Mouse (Mus musculus): ENCODE results near the gene Paqr9. TPM values are rescaled to one million over a fixed set of nuclear protein-coding genes. Genes with fewer than 3 reads are reported as not detected.
A peak's percentile ranks its signal among the peaks of the same experiment; 100 is the strongest.

Gene Paqr9
- polyA plus RNA-seq, 1 experiment from 2014 or later: 0.31 TPM

GRCm38 (mm10) chr9:95566394-95566793, 6.9 kb downstream of the Paqr9 start:
- Histone ChIP-seq H3K27me3 (peaks cover 32% of the 10 kb centered on the region), H3K4me1 (replicated peaks) (no peaks in the 10 kb centered on the region), H3K4me2 (no peak overlapping the region), H3K9ac (replicated peaks) (no peak overlapping the region), H3K4me3 (replicated peaks) (no peak overlapping the region), H3K9me3 (no peaks in the 10 kb centered on the region), H3K36me3 (no peaks in the 10 kb centered on the region), H3K27ac (no peak overlapping the region)
- WGBS: 88% methylated on average over 10 of the region's 10 CpGs
- ATAC-seq (ENCODE audit: insufficient number of reproducible peaks, insufficient read depth, low FRiP score, low TSS enrichment, low read depth): no peak

DNA sequence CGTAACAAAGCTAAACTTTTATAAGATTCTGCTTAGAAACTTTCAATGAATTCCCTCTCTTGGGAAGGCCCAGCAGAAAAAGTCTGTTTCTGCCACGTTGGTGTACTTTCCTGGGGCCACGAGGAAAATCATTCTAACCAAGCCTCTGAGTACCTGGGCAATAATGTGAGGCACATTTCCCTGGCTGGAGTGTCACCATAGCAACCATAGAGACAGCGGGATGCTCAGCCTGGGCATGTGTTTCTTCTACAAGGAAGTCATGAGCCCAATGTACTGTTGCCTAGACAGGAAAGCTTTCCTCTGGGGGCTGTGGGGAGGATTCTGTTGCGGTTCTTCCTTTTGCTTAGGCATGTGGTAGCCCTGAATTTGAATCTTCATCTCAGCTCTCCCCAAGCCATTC, 7.5 kb downstream of the Paqr9 start:
- no peaks in the 10 kb centered on the region for H3K36me3 ChIP-seq
- 58% methylated on average over 5 of the region's 5 CpGs for WGBS
- H3K27me3 ChIP-seq: peaks cover 27% of the 10 kb centered on the region
- H3K27ac ChIP-seq: no peak overlapping the region
- no peak overlapping the region for H3K4me2 ChIP-seq
- no peak overlapping the region for H3K9ac ChIP-seq (replicated peaks)
- no peak for ATAC-seq (ENCODE audit: insufficient number of reproducible peaks, insufficient read depth, low FRiP score, low TSS enrichment, low read depth)
- H3K9me3 ChIP-seq: no peaks in the 10 kb centered on the region
- H3K4me1 ChIP-seq (replicated peaks): no peaks in the 10 kb centered on the region
- no peak overlapping the region for H3K4me3 ChIP-seq (replicated peaks)

GRCm38 (mm10) chr9:95569249-95569648, 9.8 kb downstream of the Paqr9 start:
- no peaks in the 10 kb centered on the region for H3K4me1 ChIP-seq (replicated peaks)

DNA sequence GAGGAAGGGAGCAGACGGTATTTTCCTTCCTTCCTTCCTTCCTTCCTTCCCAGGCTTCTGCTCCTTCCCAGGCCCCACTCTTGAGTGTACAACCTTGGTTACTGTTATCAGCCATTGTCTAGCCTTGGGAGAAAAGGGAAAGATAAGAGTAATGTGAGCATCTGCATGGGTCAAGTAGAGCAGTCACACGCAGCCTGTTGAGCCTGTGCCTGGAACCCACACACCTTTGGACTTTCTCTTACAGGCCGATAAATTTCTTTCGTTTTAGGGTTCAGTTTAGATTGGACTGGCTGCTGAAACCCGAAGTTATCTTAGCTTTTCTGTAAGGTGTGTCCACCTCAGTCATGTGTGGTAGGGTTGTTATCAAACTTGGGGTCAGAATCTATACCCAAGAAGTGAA, 10.5 kb downstream of the Paqr9 start:
- no peaks in the 10 kb centered on the region for H3K36me3 ChIP-seq
- H3K27me3 ChIP-seq: peaks cover 4% of the 10 kb centered on the region; the same call in 1 of the 2 replicates
- ATAC-seq (ENCODE audit: insufficient number of reproducible peaks, insufficient read depth, low FRiP score, low TSS enrichment, low read depth): no peak
- WGBS: 88% methylated on average over 5 of the region's 5 CpGs
- no peak overlapping the region for H3K4me2 ChIP-seq
- H3K9me3 ChIP-seq: no peaks in the 10 kb centered on the region
- H3K4me3 ChIP-seq (replicated peaks): no peak overlapping the region
- H3K9ac ChIP-seq (replicated peaks): no peak overlapping the region
- no peaks in the 10 kb centered on the region for H3K4me1 ChIP-seq (replicated peaks)
- H3K27ac ChIP-seq: no peak overlapping the region

More at GRCm38 (mm10) chr9:95569249-95569648, 9.8 kb downstream of the Paqr9 start:
- 88% methylated on average over 5 of the region's 5 CpGs for WGBS
- peaks cover 6% of the 10 kb centered on the region; the same call in 1 of the 2 replicates for H3K27me3 ChIP-seq
- H3K9ac ChIP-seq (replicated peaks): no peak overlapping the region
- no peak overlapping the region for H3K4me3 ChIP-seq (replicated peaks)
- no peaks in the 10 kb centered on the region for H3K9me3 ChIP-seq
- no peak overlapping the region for H3K4me2 ChIP-seq
- no peak for ATAC-seq (ENCODE audit: insufficient number of reproducible peaks, insufficient read depth, low FRiP score, low TSS enrichment, low read depth)
- H3K36me3 ChIP-seq: no peaks in the 10 kb centered on the region
- H3K27ac ChIP-seq: no peak overlapping the region

DNA sequence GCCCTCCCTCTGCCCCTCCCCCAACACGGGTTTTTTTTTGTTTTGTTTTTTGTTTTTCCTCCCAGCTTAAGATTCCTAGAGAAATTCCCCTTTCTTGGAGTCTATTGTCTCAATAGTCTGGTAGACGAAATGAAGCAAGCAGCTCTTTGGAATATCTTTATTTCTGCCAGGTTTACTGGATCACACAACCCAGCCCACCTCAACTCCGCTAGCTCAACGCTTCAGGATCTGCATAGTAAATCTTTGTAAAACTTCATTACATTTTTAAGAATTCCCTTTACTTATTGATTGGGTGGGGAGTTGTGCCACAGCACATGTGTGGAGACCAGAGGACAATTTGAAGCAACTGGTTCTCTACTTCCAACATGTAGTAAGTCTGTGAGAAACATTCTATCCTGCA, 11.1 kb downstream of the Paqr9 start:
- Histone ChIP-seq H3K4me3 (replicated peaks) (no peak overlapping the region), H3K4me2 (no peak overlapping the region), H3K27me3 (peaks cover under 1% of the 10 kb centered on the region; the same call in 1 of the 2 replicates), H3K4me1 (replicated peaks) (no peaks in the 10 kb centered on the region), H3K36me3 (no peaks in the 10 kb centered on the region), H3K9ac (replicated peaks) (no peak overlapping the region), H3K27ac (no peak overlapping the region), H3K9me3 (no peaks in the 10 kb centered on the region)
- WGBS: 92% methylated on average over 4 of the region's 4 CpGs
- no peak for ATAC-seq (ENCODE audit: insufficient number of reproducible peaks, insufficient read depth, low FRiP score, low TSS enrichment, low read depth)

DNA sequence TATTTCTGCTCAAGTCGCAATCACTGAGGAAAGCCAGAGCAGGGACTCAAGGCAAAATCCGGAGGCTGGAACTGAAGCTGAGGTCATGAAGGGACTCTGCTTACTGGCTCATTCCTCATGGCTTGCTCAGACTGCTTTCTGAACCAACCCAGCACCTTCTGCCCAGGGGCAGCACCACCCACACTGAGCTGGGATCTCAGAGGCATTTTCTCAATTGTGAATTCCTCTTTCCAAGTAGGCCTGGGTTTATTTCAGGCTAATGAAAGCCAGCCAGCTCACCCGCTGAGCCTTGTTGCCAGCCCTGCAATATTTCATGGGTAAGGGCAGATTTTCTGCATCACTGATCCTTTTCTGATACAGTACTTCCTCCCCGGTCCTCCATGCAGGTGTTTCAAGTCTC, 12.0 kb downstream of the Paqr9 start:
- H3K9me3 ChIP-seq: no peaks in the 10 kb centered on the region
- H3K9ac ChIP-seq (replicated peaks): no peak overlapping the region
- no peak for ATAC-seq (ENCODE audit: insufficient number of reproducible peaks, insufficient read depth, low FRiP score, low TSS enrichment, low read depth)
- no peaks in the 10 kb centered on the region for H3K36me3 ChIP-seq
- H3K4me3 ChIP-seq (replicated peaks): no peak overlapping the region
- 84% methylated on average over 4 of the region's 4 CpGs for WGBS
- no peak overlapping the region for H3K4me2 ChIP-seq
- H3K4me1 ChIP-seq (replicated peaks): no peaks in the 10 kb centered on the region
- H3K27ac ChIP-seq: no peak overlapping the region
- H3K27me3 ChIP-seq: no peaks in the 10 kb centered on the region

- no peaks in the 10 kb centered on the region for H3K36me3 ChIP-seq
- ATAC-seq (ENCODE audit: insufficient number of reproducible peaks, insufficient read depth, low FRiP score, low TSS enrichment, low read depth): no peak
- no peaks in the 10 kb centered on the region for H3K27me3 ChIP-seq
- no peaks in the 10 kb centered on the region for H3K4me1 ChIP-seq (replicated peaks)
- 79% methylated on average over 5 of the region's 5 CpGs for WGBS
- no peaks in the 10 kb centered on the region for H3K9me3 ChIP-seq
- no peak overlapping the region for H3K4me3 ChIP-seq (replicated peaks)
- H3K4me2 ChIP-seq: no peak overlapping the region
- H3K27ac ChIP-seq: no peak overlapping the region
- H3K9ac ChIP-seq (replicated peaks): no peak overlapping the region
Observed at GRCm38 (mm10) chr9:95572558-95572957, 13.1 kb downstream of the Paqr9 start.

- Histone ChIP-seq H3K4me1 (replicated peaks) (no peaks in the 10 kb centered on the region), H3K27ac (no peak overlapping the region), H3K4me3 (replicated peaks) (no peak overlapping the region), H3K27me3 (no peaks in the 10 kb centered on the region), H3K36me3 (no peaks in the 10 kb centered on the region), H3K9me3 (no peaks in the 10 kb centered on the region), H3K4me2 (no peak overlapping the region), H3K9ac (replicated peaks) (no peak overlapping the region)
- no peak for ATAC-seq (ENCODE audit: insufficient number of reproducible peaks, insufficient read depth, low FRiP score, low TSS enrichment, low read depth)
- WGBS: 86% methylated on average over 4 of the region's 4 CpGs
Observed at GRCm38 (mm10) chr9:95574116-95574515, 14.7 kb downstream of the Paqr9 start.

- Histone ChIP-seq H3K27me3 (peaks cover 14% of the 10 kb centered on the region), H3K36me3 (no peaks in the 10 kb centered on the region), H3K9me3 (no peaks in the 10 kb centered on the region), H3K4me2 (no peak overlapping the region), H3K27ac (no peak overlapping the region), H3K4me3 (replicated peaks) (no peak overlapping the region), H3K9ac (replicated peaks) (no peak overlapping the region), H3K4me1 (replicated peaks) (peaks cover 16% of the 10 kb centered on the region)
- no peak for ATAC-seq (ENCODE audit: insufficient number of reproducible peaks, insufficient read depth, low FRiP score, low TSS enrichment, low read depth)
- 86% methylated on average over 6 of the region's 6 CpGs for WGBS
Observed at GRCm38 (mm10) chr9:95577502-95577901, 18.0 kb downstream of the Paqr9 start.

DNA sequence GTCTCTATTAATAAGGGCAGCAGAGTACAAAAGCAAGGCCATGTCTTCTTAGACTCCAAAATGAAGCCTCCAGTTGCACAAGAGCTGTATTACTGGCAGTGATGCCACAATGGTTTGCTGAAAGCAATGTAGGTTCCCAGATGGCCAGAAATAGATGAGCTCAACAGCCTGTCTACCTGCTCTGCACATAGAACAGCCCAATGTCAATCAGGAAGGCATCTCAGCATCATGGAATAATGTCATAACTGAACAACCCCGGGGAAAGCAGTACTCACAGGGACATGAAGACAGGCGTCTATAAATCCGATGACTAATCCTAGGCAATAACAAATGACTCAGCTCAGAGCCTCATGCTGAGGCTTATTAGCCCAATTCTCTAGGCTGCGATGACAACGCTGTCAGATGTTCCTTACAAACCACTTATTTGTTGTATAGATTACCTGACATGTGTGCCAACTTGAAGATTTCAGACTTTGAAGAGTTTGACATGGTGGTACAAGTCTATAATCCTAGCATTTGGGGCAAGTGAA, 19.0 kb downstream of the Paqr9 start:
- H3K4me1 ChIP-seq (replicated peaks): peaks cover 17% of the 10 kb centered on the region
- no peak overlapping the region for H3K4me2 ChIP-seq
- no peaks in the 10 kb centered on the region for H3K9me3 ChIP-seq
- H3K27me3 ChIP-seq: peaks cover 14% of the 10 kb centered on the region
- no peaks in the 10 kb centered on the region for H3K36me3 ChIP-seq
- no peak overlapping the region for H3K4me3 ChIP-seq (replicated peaks)
- H3K27ac ChIP-seq: no peak overlapping the region
- no peak overlapping the region for H3K9ac ChIP-seq (replicated peaks)
- WGBS: 75% methylated on average over 5 of the region's 5 CpGs
- no peak for ATAC-seq (ENCODE audit: insufficient number of reproducible peaks, insufficient read depth, low FRiP score, low TSS enrichment, low read depth)

DNA sequence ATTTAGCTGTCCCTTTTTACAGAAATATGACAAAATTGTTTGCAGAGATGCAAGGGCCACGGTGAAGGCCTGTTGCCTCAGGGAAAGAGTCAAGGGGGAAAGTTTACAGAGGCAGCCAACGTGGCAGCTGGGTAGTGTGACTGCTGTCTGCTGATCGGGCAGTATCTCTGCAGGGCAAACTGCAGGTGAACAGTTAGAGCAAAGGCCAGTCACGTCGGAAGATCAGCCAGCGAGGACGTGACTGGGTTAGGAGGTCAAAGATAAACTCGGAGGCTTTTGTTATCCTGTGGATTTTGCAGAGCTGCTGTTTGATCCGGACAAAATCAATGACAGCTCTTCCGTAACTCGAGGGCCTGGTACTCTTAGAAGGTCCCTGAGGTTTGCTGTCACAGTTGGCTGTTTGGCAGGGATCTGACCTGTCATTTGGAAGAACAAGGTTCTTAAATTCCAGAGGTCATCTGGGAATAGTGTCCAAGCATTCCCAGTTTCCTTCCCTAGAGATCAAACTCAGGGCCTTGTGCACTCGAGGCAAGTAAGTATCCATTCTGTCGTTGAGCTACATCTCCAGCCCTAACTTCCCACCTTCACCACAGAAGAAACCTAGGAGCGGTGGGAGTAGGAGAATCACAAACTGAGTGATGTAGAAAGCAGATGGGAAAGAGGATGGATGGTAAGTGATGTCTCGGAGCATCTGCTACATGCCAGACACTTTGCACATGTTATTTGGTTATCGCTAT, 21.7 kb downstream of the Paqr9 start:
- no peak overlapping the region for H3K9ac ChIP-seq (replicated peaks)
- WGBS: 54% methylated on average over 16 of the region's 16 CpGs
- ATAC-seq (ENCODE audit: insufficient number of reproducible peaks, insufficient read depth, low FRiP score, low TSS enrichment, low read depth): no peak
- peaks cover 14% of the 10 kb centered on the region for H3K27me3 ChIP-seq
- no peak overlapping the region for H3K4me3 ChIP-seq (replicated peaks)
- no peaks in the 10 kb centered on the region for H3K36me3 ChIP-seq
- H3K27ac ChIP-seq: no peak overlapping the region
- H3K4me1 ChIP-seq (replicated peaks): peaks cover 17% of the 10 kb centered on the region
- peaks cover 3% of the 10 kb centered on the region; the same call in 1 of the 2 replicates for H3K9me3 ChIP-seq
- peak overlapping the region; percentile 70; the same call in 1 of the 2 replicates for H3K4me2 ChIP-seq
